21 mouse cellular contexts compared by ENCODE assay signal in genomic region chr10:79877174-79877573, GRCm38 (mm10). TPM values are rescaled to one million over a fixed set of nuclear protein-coding genes. Genes with fewer than 3 reads are reported as not detected.
DNase-seq lines count a peak whose midpoint lies in the region; ATAC-seq lines count a peak whose summit lies in the region.
"Had no signal": no experiment of that assay in that cellular context is flagged by ENCODE, and none has a peak within 500 bp of the region (broad histone marks: within the 10 kb centered on the region; RNA-seq: fewer than 3 reads in every experiment).

No protein-coding gene starts in this region.

- H3K36me3 ChIP-seq in kidney, embryonic 15.5 days, result no peaks in the 10 kb centered on the region
- H3K36me3 ChIP-seq in liver, embryonic 16.5 days (ENCODE audit: control insufficient read depth, insufficient read depth), result no peaks in the 10 kb centered on the region
- H3K36me3 ChIP-seq: hindbrain, embryonic 15.5 days; midbrain, embryonic 15.5 days had no signal

- no peak overlapping the region for H3K27ac ChIP-seq in kidney, embryonic 15.5 days
- H3K27ac ChIP-seq in liver, embryonic 16.5 days (ENCODE audit: low read length), result peak overlapping the region; percentile 49; the same call in 1 of the 2 replicates
- H3K27ac ChIP-seq: forebrain, embryonic 12.5 days; hindbrain, embryonic 15.5 days; liver, embryonic 14.5 days; midbrain, embryonic 15.5 days had no signal

- H3K4me2 ChIP-seq in kidney, embryonic 15.5 days, result no peak overlapping the region
- H3K4me2 ChIP-seq in liver, embryonic 16.5 days (ENCODE audit: low read depth, low read length), result peak overlapping the region; percentile 42; the same call in 1 of the 2 replicates
- H3K4me2 ChIP-seq: forebrain, embryonic 12.5 days; hindbrain, embryonic 15.5 days; midbrain, embryonic 15.5 days had no signal

- H3K4me3 ChIP-seq in kidney, embryonic 15.5 days (replicated peaks), result no peak overlapping the region
- no peak overlapping the region for H3K4me3 ChIP-seq in liver, embryonic 16.5 days (ENCODE audit: low read depth, low read length)
- H3K4me3 ChIP-seq: forebrain, embryonic 12.5 days; heart, adult 2 months; hindbrain, embryonic 15.5 days; midbrain, embryonic 15.5 days had no signal

- intact Hi-C loops in left cerebral cortex, postnatal 25 days (cut with DNase I), result no loop called here

- H3K4me1 ChIP-seq in kidney, embryonic 15.5 days, result peaks cover 65% of the 10 kb centered on the region
- H3K4me1 ChIP-seq in liver, embryonic 16.5 days (ENCODE audit: control insufficient read depth, low read depth, low read length), result peaks cover 44% of the 10 kb centered on the region

- ATAC-seq in kidney, embryonic 15.5 days (replicated peaks; ENCODE audit: low FRiP score), result no peak
- ATAC-seq in common myeloid progenitor, adult 5-6 weeks (replicated peaks; ENCODE audit: low read depth, poor library complexity, severe bottlenecking), result peak; percentile 34
- no peak for ATAC-seq in liver, embryonic 16.5 days (ENCODE audit: low read depth)
- ATAC-seq: activated CD4-positive, CD25-positive, alpha-beta regulatory T cell, adult 4 months; midbrain, embryonic 15.5 days had no signal

- H3K27me3 ChIP-seq in kidney, embryonic 15.5 days, result 0 out of 2 replicates have a peak, but pooled peaks cover 5% of the 10 kb centered on the region
- H3K27me3 ChIP-seq in liver, embryonic 16.5 days (ENCODE audit: control insufficient read depth, insufficient read depth, low read depth, low read length), result peaks cover 23% of the 10 kb centered on the region

- H3K9me3 ChIP-seq in kidney, embryonic 15.5 days (replicated peaks), result no peaks in the 10 kb centered on the region
- H3K9me3 ChIP-seq in liver, embryonic 16.5 days (replicated peaks; ENCODE audit: control insufficient read depth, low read length), result no peaks in the 10 kb centered on the region
- H3K9me3 ChIP-seq: forebrain, embryonic 12.5 days; hindbrain, embryonic 15.5 days; midbrain, embryonic 15.5 days had no signal

- DNase-seq in kidney, postnatal 14 days, result peak; percentile 10
- no peak for DNase-seq in layer of hippocampus, adult 9-11 months
- DNase-seq in left cerebral cortex, postnatal 25 days (ENCODE audit: low spot score in 2 of 2), result no peak
- no peak for DNase-seq in layer of hippocampus, postnatal 14 days (ENCODE audit: low spot score in 2 of 2)
- no peak for DNase-seq in adrenal gland, postnatal 25 days
- DNase-seq: cerebellum, adult 11-12 months; right cerebral cortex, postnatal 14 days had no signal

- WGBS in kidney, embryonic 15.5 days, result 38% methylated on average over 1 of the region's 1 CpGs
- 11% methylated on average over 1 of the region's 1 CpGs for WGBS in liver, embryonic 16.5 days (ENCODE audit: insufficient replicate concordance)

- H3K9ac ChIP-seq in kidney, embryonic 15.5 days, result no peak overlapping the region
- no peak overlapping the region for H3K9ac ChIP-seq in liver, embryonic 16.5 days (ENCODE audit: low read depth, low read length)
- H3K9ac ChIP-seq: forebrain, embryonic 12.5 days; hindbrain, embryonic 15.5 days; liver, embryonic 14.5 days; midbrain, embryonic 15.5 days had no signal

RNA-seq across cellular contexts. Expression of gene Plppr3, which starts 2.7 kb away (rescaled TPM):
- 62.1 and 74.5 TPM in 2 replicates for polyA plus RNA-seq in kidney, embryonic 15.5 days (2015; fragmentation: Nextera tagmentation; extraction: Ambion mirVana)
- total RNA-seq in common myeloid progenitor, adult 5-6 weeks (2017), result 40.8 and 46.6 TPM in 2 replicates
- 4.8 and 5.1 TPM in 2 replicates for polyA plus RNA-seq in liver, embryonic 16.5 days (2015; fragmentation: Nextera tagmentation; extraction: Ambion mirVana)
- 10 to 100 TPM; 51.1 to 53.3 TPM for total RNA-seq in left cerebral cortex, postnatal 25 days (2021)
- total RNA-seq in layer of hippocampus, postnatal 14 days (2021), result 10 to 100 TPM; 53.5 to 57.7 TPM
- total RNA-seq in adrenal gland, postnatal 25 days (2021), result 0.49 and 1.2 TPM in 2 replicates

RNA-seq across cellular contexts. Expression of gene Prtn3, which starts 2.9 kb away (rescaled TPM):
- 7.4 and 8.3 TPM in 2 replicates for polyA plus RNA-seq in kidney, embryonic 15.5 days (2015; fragmentation: Nextera tagmentation; extraction: Ambion mirVana)
- 131 and 159 TPM in 2 replicates for total RNA-seq in common myeloid progenitor, adult 5-6 weeks (2017)
- 96.8 and 106 TPM in 2 replicates for polyA plus RNA-seq in liver, embryonic 16.5 days (2015; fragmentation: Nextera tagmentation; extraction: Ambion mirVana)
- total RNA-seq in left cerebral cortex, postnatal 25 days (2021), result 1 to 10 TPM; 1.4 to 2.4 TPM
- total RNA-seq in layer of hippocampus, postnatal 14 days (2021), result 1 to 10 TPM; 2.3 to 3.0 TPM
- not detected in 2 replicates for total RNA-seq in adrenal gland, postnatal 25 days (2021)
- polyA plus RNA-seq: activated CD4-positive, CD25-positive, alpha-beta regulatory T cell, adult 4 months had no signal

RNA-seq across cellular contexts. Expression of gene Elane, which starts 8.9 kb away (rescaled TPM):
- 2.6 and 3.4 TPM in 2 replicates for polyA plus RNA-seq in kidney, embryonic 15.5 days (2015; fragmentation: Nextera tagmentation; extraction: Ambion mirVana)
- 61.2 and 92.1 TPM in 2 replicates for total RNA-seq in common myeloid progenitor, adult 5-6 weeks (2017)
- 204 and 208 TPM in 2 replicates for polyA plus RNA-seq in liver, embryonic 16.5 days (2015; fragmentation: Nextera tagmentation; extraction: Ambion mirVana)
- total RNA-seq in left cerebral cortex, postnatal 25 days (2021), result not detected
- total RNA-seq in layer of hippocampus, postnatal 14 days (2021), result not detected
- total RNA-seq in adrenal gland, postnatal 25 days (2021), result not detected in 2 replicates
- total RNA-seq: heart, adult 2 months; heart, postnatal 14 days; layer of hippocampus, adult 8-10 months; left cerebral cortex, postnatal 14 days had no signal
- polyA plus RNA-seq: activated CD4-positive, CD25-positive, alpha-beta regulatory T cell, adult 4 months; forebrain, embryonic 12.5 days; heart, adult 2 months; hindbrain, embryonic 15.5 days; kidney, embryonic 14.5 days; midbrain, embryonic 15.5 days; neural tube, embryonic 11.5 days had no signal

RNA-seq across cellular contexts. Expression of gene Cfd, which starts 13.5 kb away (rescaled TPM):
- not detected in 2 replicates for polyA plus RNA-seq in kidney, embryonic 15.5 days (2015; fragmentation: Nextera tagmentation; extraction: Ambion mirVana)
- not detected in 2 replicates for total RNA-seq in common myeloid progenitor, adult 5-6 weeks (2017)
- polyA plus RNA-seq in liver, embryonic 16.5 days (2015; fragmentation: Nextera tagmentation; extraction: Ambion mirVana), result not detected in 2 replicates
- total RNA-seq in left cerebral cortex, postnatal 25 days (2021), result not detected
- total RNA-seq in layer of hippocampus, postnatal 14 days (2021), result not detected
- 420 and 469 TPM in 2 replicates for total RNA-seq in adrenal gland, postnatal 25 days (2021)
- total RNA-seq: left cerebral cortex, postnatal 14 days had no signal
- polyA plus RNA-seq: activated CD4-positive, CD25-positive, alpha-beta regulatory T cell, adult 4 months; forebrain, embryonic 12.5 days; hindbrain, embryonic 15.5 days; kidney, embryonic 14.5 days; midbrain, embryonic 15.5 days; neural tube, embryonic 11.5 days had no signal

RNA-seq across cellular contexts. Expression of gene Ptbp1, which starts 22.9 kb away (rescaled TPM):
- polyA plus RNA-seq in kidney, embryonic 15.5 days (2015; fragmentation: Nextera tagmentation; extraction: Ambion mirVana), result 398 and 438 TPM in 2 replicates
- total RNA-seq in common myeloid progenitor, adult 5-6 weeks (2017), result 210 and 221 TPM in 2 replicates
- polyA plus RNA-seq in liver, embryonic 16.5 days (2015; fragmentation: Nextera tagmentation; extraction: Ambion mirVana), result 112 and 124 TPM in 2 replicates
- total RNA-seq in left cerebral cortex, postnatal 25 days (2021), result 10 to 100 TPM; 48.5 to 52.3 TPM
- 10 to 100 TPM; 62.9 to 70.2 TPM for total RNA-seq in layer of hippocampus, postnatal 14 days (2021)
- total RNA-seq in adrenal gland, postnatal 25 days (2021), result 224 and 249 TPM in 2 replicates

Comparison
In these comparisons a context has a peak if more than half of its experiments do, and no peak if none do; other contexts are left out.
1. RNA of gene Plppr3, which starts 2.7 kb away (total RNA-seq): 53.5 to 57.7 TPM in layer of hippocampus, postnatal 14 days, 51.1 to 53.3 TPM in left cerebral cortex, postnatal 25 days and 40.8 to 46.6 TPM in common myeloid progenitor, adult 5-6 weeks; 0.49 to 1.2 TPM in adrenal gland, postnatal 25 days; every median in the first group is over 10 times any median in the second.
2. RNA of gene Prtn3, which starts 2.9 kb away (total RNA-seq): 131 to 159 TPM in common myeloid progenitor, adult 5-6 weeks; 2.3 to 3.0 TPM in layer of hippocampus, postnatal 14 days, 1.4 to 2.4 TPM in left cerebral cortex, postnatal 25 days and not detected in adrenal gland, postnatal 25 days; every median in the first group is over 10 times any median in the second.
3. RNA of gene Elane, which starts 8.9 kb away (total RNA-seq): 61.2 to 92.1 TPM in common myeloid progenitor, adult 5-6 weeks; not detected in adrenal gland, postnatal 25 days, not detected in left cerebral cortex, postnatal 25 days and not detected in layer of hippocampus, postnatal 14 days; every median in the first group is over 10 times any median in the second.